Mouse (Mus musculus) hindbrain, embryonic 12.5 days (tissue): ENCODE measurements at regions not wholly inside any gene's neighbourhood (a gene's known extent, or its start where the extent isn't known, plus 50 kb on each side); places are given as distances from the start of the nearest gene placed in this dataset.

Experiments
- ATAC-seq: fragments of 200-750 bp; cut with Nextera tagmentation; 2 replicates; pipeline ENCODE4 v1.8.0; 2017; ENCODE audit warnings: moderate TSS enrichment; ENCODE audit not compliant: low FRiP score
- H3K27ac ChIP-seq: fragments of 300-500 bp; sonication (generic); 2 replicates; pipeline ENCODE4 v1.5.1; 2016; ENCODE audit warnings: mild to moderate bottlenecking
- H3K27me3 ChIP-seq: fragments of 300-500 bp; sonication (generic); 2 replicates; pipeline ENCODE4 v1.6.1; 2016; ENCODE audit warnings: mild to moderate bottlenecking
- H3K36me3 ChIP-seq: fragments of 300-500 bp; sonication (generic); 2 replicates; pipeline ENCODE4 v1.6.1; 2016; ENCODE audit warnings: mild to moderate bottlenecking
- H3K4me1 ChIP-seq: fragments of 300-500 bp; sonication (generic); 2 replicates; pipeline ENCODE4 v1.6.1; 2016
- H3K4me2 ChIP-seq: fragments of 300-500 bp; sonication (generic); replicated peaks from 2 replicates; pipeline ENCODE4 v1.6.1; 2016; ENCODE audit warnings: mild to moderate bottlenecking
- H3K4me3 ChIP-seq: fragments of 300-500 bp; sonication (generic); 2 replicates; pipeline ENCODE4 v1.5.1; 2016; ENCODE audit warnings: mild to moderate bottlenecking
- H3K9ac ChIP-seq: fragments of 300-500 bp; sonication (generic); 2 replicates; pipeline ENCODE4 v1.6.1; 2016; ENCODE audit warnings: mild to moderate bottlenecking, moderate library complexity
- H3K9me3 ChIP-seq: fragments of 300-500 bp; sonication (generic); replicated peaks from 2 replicates; pipeline ENCODE4 v1.6.1; 2016; ENCODE audit warnings: mild to moderate bottlenecking
- WGBS: fragments of 180-500 bp; shearing (Covaris S2); methylation state at CpG from one replicate; pipeline ENCODE4 v1.1.7; 2016; 5-methylcytosine and 5-hydroxymethylcytosine counted together

DNA sequence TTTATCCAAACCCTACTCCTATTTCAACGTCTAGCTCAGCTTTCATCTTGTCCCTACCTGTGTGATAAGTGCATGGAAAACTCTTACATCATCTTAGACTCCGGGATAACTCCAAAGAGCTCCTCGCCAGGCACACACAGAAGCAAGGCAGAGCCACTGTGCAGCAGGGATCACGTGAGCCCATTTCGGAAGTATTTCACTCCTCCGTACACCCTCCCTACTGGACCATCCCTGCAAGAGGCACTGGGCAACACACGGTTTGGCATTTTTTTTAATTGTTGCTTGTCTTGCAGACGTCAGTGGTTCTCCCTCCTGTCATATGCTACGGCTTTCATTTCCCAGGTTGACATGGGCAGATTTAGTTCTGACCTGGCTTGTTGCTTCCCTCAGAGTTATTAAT is 316.0 kb upstream of the Jarid2 start:
- H3K4me3 ChIP-seq: no peak overlapping the region
- H3K4me1 ChIP-seq: peaks cover 18% of the 10 kb centered on the region
- H3K9me3 ChIP-seq: no peaks in the 10 kb centered on the region
- H3K4me2 ChIP-seq: no peak overlapping the region
- no peaks in the 10 kb centered on the region; the same call in 1 of the 2 replicates for H3K27me3 ChIP-seq
- H3K27ac ChIP-seq: no peak overlapping the region
- H3K9ac ChIP-seq: no peak overlapping the region
- H3K36me3 ChIP-seq: no peaks in the 10 kb centered on the region
- ATAC-seq: no peak
- 71% methylated on average over 9 of the region's 9 CpGs for WGBS

DNA sequence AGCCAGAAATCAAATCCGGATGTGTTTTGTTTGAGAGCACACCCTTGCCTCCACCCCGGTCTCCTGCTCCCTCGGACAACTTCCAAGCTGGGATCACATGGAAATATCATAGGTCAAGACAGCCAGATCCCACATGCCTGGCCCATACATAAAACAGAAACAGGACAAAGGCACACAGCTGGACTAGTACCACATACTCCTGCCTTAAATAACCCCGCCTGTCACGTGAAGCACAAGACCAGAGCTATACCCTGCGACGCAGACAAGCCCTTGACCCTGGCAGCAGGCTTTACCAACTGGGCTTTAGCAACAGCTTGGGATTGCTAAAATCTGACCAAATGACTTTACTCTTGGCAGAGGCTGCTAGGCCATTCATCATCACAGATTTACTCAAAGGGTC is 313.3 kb upstream of the Jarid2 start:
- Histone ChIP-seq H3K9ac (no peak overlapping the region), H3K27ac (no peak overlapping the region), H3K36me3 (no peaks in the 10 kb centered on the region), H3K4me2 (no peak overlapping the region), H3K4me1 (peaks cover 20% of the 10 kb centered on the region), H3K9me3 (no peaks in the 10 kb centered on the region), H3K4me3 (no peak overlapping the region), H3K27me3 (no peaks in the 10 kb centered on the region; the same call in 1 of the 2 replicates)
- ATAC-seq: no peak
- WGBS: 76% methylated on average over 7 of the region's 7 CpGs

DNA sequence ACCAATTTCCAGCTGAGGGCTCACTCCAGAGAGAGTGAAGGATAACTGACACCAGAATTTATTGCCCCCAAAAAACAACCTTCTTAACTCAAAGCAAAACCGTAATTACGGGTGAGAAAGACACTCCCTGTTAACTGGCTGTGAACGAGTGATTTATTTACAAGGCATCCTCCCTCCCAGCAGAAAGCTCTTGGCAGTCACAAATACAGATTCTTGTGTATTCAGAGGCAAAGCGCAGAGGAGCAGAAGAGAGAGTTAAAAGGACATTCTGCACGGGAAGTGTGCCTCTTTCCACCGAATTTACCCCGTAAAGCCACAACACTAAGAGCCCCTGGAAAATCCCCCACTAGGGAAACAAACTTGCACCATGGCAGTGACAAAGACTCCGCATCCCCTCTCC is 312.3 kb upstream of the Jarid2 start:
- Histone ChIP-seq H3K36me3 (no peaks in the 10 kb centered on the region), H3K9me3 (no peaks in the 10 kb centered on the region), H3K27me3 (no peaks in the 10 kb centered on the region; the same call in 1 of the 2 replicates), H3K4me2 (no peak overlapping the region), H3K27ac (no peak overlapping the region), H3K9ac (no peak overlapping the region), H3K4me1 (peaks cover 21% of the 10 kb centered on the region), H3K4me3 (no peak overlapping the region)
- 10% methylated on average over 8 of the region's 8 CpGs for WGBS
- no peak for ATAC-seq

DNA sequence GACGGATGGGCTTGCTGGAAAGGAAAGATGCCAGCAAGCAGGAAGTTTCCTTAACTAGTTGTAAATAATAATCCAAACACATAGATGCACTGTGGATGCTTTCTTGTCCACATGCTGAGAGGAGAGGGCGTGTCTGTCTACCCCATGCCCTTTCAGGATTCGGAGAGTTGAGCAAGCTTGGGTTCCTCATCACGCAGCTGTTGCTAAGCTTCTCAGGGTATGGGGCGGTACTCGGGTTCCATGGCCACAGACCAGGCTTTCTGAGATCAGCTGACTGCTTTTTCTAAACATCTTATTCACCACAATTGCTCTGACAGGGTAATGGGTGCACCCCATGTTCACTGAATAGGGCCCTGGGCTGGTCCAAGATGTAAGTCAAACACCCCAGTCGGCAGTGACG is 310.2 kb upstream of the Jarid2 start:
- 71% methylated on average over 8 of the region's 8 CpGs for WGBS
- peaks cover 24% of the 10 kb centered on the region for H3K4me1 ChIP-seq
- H3K27ac ChIP-seq: no peak overlapping the region
- no peak overlapping the region for H3K4me3 ChIP-seq
- no peak for ATAC-seq
- H3K27me3 ChIP-seq: no peaks in the 10 kb centered on the region
- H3K9ac ChIP-seq: no peak overlapping the region
- H3K9me3 ChIP-seq: no peaks in the 10 kb centered on the region
- H3K4me2 ChIP-seq: no peak overlapping the region
- H3K36me3 ChIP-seq: no peaks in the 10 kb centered on the region

DNA sequence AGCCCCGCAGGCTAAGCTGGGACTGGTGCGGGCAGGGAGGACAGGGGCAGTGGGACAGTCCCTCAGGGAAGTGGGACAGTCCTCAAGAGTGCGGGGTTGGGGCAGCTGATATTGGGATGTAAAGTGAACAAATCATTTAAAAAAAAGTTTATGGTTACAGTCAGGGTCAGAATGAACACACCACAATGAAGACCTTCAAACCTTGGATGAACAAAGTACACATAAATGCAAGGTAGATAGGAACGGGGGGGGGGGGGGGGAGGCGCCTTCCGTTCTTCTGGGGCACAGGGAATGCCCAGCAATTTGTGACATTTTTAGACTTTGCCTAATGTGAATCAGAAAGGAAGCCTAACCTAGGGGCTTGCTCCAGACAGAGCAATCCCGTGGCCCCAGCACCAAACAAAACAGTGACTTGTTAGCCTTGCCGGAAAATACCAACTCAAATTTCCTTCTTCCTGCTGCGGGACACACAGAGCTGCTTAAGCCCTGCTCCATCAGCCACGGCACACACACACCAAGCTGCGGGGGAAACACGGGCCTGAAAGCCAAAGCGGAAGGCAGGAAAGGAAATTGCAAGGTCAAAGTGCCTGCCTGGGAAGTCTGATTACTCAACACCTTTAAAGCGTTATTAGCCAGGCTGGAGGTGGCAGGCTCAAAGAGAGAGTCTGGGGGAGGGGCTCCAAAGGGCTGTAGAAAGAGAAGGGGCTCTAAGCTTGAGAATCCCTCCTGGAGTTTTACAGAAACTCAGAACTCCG is 309.6 kb upstream of the Jarid2 start:
- ATAC-seq: no peak
- Histone ChIP-seq H3K27ac (no peak overlapping the region), H3K9me3 (no peaks in the 10 kb centered on the region), H3K9ac (no peak overlapping the region; the same call in 1 of the 2 replicates), H3K4me2 (peak overlapping the region; percentile 31; the same call in 1 of the 2 replicates), H3K36me3 (no peaks in the 10 kb centered on the region), H3K4me1 (peaks cover 24% of the 10 kb centered on the region), H3K27me3 (no peaks in the 10 kb centered on the region), H3K4me3 (no peak overlapping the region)
- 20% methylated on average over 13 of the region's 15 CpGs for WGBS

DNA sequence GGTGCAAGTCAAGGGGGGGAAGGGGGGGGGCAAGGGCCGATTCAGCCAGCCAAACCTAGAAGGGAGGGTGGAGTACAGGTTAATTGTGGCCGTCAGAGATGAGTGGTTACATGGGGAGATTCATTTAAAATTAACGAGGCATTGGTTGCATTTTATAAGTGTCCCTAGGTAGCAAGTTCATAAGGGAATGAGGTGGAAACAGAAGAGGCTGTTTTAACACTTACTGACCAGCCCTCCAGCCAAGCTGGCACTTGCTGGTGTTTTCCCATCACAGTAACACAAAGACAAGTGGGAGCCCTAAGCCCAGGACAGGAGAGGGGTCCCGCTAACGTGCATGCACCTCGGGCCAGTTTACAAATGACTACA is 309.1 kb upstream of the Jarid2 start:
- no peak overlapping the region for H3K27ac ChIP-seq
- no peak for ATAC-seq
- H3K9me3 ChIP-seq: no peaks in the 10 kb centered on the region
- peak overlapping the region; percentile 31; the same call in 1 of the 2 replicates for H3K4me2 ChIP-seq
- no peak overlapping the region for H3K4me3 ChIP-seq
- H3K27me3 ChIP-seq: no peaks in the 10 kb centered on the region
- H3K4me1 ChIP-seq: peaks cover 24% of the 10 kb centered on the region
- no peak overlapping the region for H3K9ac ChIP-seq
- H3K36me3 ChIP-seq: no peaks in the 10 kb centered on the region
- 29% methylated on average over 6 of the region's 6 CpGs for WGBS

DNA sequence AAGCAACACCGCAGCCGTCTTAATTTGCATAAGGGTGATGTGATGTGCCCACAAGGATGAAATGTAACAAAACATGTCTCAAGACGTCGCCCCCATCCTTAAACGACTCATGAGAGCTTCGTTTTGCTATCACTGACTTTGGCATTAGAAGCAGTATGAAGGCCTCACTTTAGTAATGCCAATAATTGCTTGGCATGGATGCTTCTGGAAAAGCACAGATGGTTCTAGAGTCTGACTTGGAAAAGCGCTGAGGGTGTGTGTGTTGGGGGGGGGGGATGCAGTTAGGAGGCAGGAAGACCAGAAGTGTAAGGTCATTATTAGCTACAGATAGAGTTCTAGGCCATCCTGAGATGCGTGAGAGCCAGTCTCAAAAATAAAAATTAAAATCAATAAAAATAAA is 308.3 kb upstream of the Jarid2 start:
- Histone ChIP-seq H3K9me3 (no peaks in the 10 kb centered on the region), H3K27ac (no peak overlapping the region), H3K9ac (no peak overlapping the region), H3K36me3 (no peaks in the 10 kb centered on the region), H3K4me1 (peaks cover 24% of the 10 kb centered on the region), H3K4me2 (no peak overlapping the region), H3K27me3 (no peaks in the 10 kb centered on the region), H3K4me3 (no peak overlapping the region)
- ATAC-seq: no peak
- 92% methylated on average over 8 of the region's 8 CpGs for WGBS

DNA sequence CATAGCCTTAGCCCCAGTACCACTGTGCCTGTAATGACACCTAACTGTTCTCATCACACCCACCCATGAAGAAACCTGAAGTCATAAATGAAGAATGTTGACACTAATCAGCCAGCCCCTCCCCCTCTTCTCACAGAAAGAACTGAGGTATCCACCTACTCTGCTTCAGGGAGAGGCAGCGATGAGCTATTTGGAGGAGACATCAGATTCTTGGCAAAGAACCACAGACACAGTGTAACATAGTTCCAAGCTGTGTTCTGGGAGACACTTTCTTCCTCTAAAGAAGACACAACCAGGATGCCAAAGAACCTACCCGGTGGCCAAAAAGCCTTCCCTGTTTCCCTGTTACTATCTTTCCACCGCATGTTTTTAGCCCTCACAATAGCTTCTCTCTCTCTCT is 307.8 kb upstream of the Jarid2 start:
- no peak overlapping the region for H3K4me2 ChIP-seq
- WGBS: 83% methylated on average over 3 of the region's 3 CpGs
- H3K36me3 ChIP-seq: no peaks in the 10 kb centered on the region
- no peaks in the 10 kb centered on the region for H3K9me3 ChIP-seq
- no peak overlapping the region for H3K9ac ChIP-seq
- no peaks in the 10 kb centered on the region for H3K27me3 ChIP-seq
- peaks cover 24% of the 10 kb centered on the region for H3K4me1 ChIP-seq
- ATAC-seq: no peak
- no peak overlapping the region for H3K4me3 ChIP-seq
- H3K27ac ChIP-seq: no peak overlapping the region

DNA sequence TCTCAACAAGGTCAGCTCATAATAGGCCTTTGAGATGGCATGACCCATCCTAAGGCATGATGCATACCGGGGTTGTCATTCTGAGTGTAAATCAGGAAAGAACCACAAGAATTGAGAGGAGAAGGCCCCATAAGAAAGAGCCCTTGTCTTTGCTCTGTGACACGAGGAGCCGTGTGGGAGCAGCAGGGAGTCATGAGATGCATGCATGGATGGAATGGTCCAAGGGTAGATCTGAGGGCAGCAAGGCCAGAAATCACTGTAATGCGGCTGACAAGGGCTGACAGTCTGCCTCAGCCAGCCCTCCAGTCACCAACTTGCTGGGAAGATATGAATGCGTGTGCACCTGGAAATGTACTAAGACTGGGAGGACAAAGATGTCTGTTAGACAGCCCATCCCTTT is 307.4 kb upstream of the Jarid2 start:
- ATAC-seq: no peak
- Histone ChIP-seq H3K4me1 (peaks cover 20% of the 10 kb centered on the region), H3K9me3 (no peaks in the 10 kb centered on the region), H3K4me2 (no peak overlapping the region), H3K27me3 (no peaks in the 10 kb centered on the region), H3K27ac (no peak overlapping the region), H3K36me3 (no peaks in the 10 kb centered on the region), H3K9ac (no peak overlapping the region), H3K4me3 (no peak overlapping the region)
- 64% methylated on average over 5 of the region's 5 CpGs for WGBS

DNA sequence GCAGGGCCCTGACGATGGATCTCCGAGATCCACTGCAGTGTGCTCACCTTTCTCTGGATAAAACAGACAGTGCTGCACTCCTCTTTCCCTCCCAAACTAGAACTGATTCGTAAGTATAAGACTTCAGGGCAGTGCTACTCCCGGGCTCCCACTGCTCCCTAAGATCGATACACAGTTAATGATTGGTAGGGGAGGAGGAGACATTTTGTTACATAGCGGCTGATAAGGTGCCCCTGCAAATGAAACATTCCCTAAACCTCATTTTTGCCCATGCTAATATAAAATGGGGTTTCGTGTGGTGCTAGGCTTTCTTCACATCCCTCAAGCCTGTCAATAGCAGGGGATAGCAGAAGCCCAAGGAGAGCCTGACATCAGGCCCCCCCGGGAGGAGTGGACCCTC is 298.8 kb upstream of the Jarid2 start:
- no peaks in the 10 kb centered on the region for H3K36me3 ChIP-seq
- WGBS: 84% methylated on average over 8 of the region's 8 CpGs
- H3K4me3 ChIP-seq: no peak overlapping the region
- H3K4me1 ChIP-seq: no peaks in the 10 kb centered on the region
- no peak overlapping the region for H3K4me2 ChIP-seq
- H3K27me3 ChIP-seq: no peaks in the 10 kb centered on the region
- no peak overlapping the region for H3K27ac ChIP-seq
- H3K9ac ChIP-seq: no peak overlapping the region
- no peak for ATAC-seq
- H3K9me3 ChIP-seq: no peaks in the 10 kb centered on the region

DNA sequence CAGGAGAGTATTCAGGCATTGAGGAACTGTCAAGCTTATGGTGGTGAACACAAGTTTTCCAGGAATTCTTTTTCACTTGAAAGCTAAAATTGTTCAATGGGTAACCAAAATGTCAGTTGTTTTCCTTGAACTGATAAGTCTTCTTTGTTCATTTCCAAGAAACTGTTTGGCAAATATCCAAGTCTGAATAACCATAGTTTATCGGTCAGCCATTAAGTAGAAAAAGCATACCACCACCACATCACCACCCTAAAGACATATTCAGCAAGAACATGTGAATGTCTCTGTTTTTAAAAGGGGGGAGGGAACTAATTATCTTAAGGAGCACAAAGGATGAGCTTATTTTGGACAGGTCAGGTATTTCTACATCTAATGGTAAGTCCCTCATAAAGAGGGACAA is 291.6 kb upstream of the Jarid2 start:
- Histone ChIP-seq H3K4me2 (no peak overlapping the region), H3K4me1 (no peaks in the 10 kb centered on the region), H3K27ac (no peak overlapping the region), H3K4me3 (no peak overlapping the region), H3K27me3 (no peaks in the 10 kb centered on the region), H3K36me3 (no peaks in the 10 kb centered on the region), H3K9me3 (no peaks in the 10 kb centered on the region), H3K9ac (no peak overlapping the region)
- whole genome bisulfite sequencing: 92% methylated on average over 1 of the region's 1 CpGs
- ATAC-seq: no peak

DNA sequence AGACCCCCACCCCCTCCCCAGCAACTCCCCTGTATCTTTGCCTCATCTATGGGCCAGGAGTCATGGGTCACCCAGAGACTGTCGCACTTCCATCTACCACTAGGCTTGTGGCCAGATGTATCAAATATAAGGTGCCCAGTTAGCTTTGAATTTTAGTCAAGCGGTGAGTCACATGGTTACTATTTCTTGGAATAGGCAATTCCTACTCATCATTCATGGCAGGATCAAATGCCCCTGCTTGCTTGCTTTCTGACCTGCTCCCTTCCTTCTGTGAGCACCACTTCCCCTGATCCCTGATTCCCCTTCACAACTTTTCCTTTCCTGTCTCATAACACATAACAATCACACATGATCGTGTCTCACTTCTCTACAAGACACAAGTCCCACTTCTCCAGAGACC is 288.2 kb upstream of the Jarid2 start:
- Histone ChIP-seq H3K4me2 (no peak overlapping the region), H3K36me3 (no peaks in the 10 kb centered on the region), H3K4me3 (no peak overlapping the region), H3K27me3 (no peaks in the 10 kb centered on the region), H3K9me3 (no peaks in the 10 kb centered on the region), H3K27ac (no peak overlapping the region), H3K9ac (no peak overlapping the region), H3K4me1 (no peaks in the 10 kb centered on the region)
- WGBS: 85% methylated on average over 3 of the region's 3 CpGs
- ATAC-seq: no peak

DNA sequence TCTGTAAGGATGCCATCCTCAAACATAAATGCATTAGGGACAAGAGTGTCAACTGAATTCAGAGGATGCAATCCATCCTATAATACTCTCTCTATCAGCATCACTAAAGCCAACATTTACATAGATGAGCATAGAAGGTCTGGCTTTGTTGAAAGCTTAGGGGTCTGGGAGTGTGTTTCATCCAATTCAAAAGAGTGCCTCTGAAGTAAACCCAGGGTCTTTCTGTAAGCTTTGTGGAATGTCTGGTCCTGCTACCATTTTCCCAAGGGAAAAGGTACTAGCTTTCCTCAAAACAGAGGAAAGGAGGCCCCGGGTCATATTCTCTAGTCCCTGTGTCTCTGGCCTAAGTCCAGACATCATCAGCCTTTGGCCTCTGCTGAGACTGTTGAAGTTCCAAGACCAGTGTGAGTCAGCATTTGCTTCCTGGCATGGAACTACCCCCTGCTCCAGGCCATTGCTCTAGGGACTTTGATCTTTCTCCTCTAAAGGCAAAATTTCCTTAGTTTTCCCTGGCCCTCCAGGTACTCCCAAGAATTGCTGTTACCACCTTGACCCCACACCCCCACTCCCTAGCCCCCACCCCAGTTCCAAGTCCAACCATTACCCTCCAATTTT is 280.0 kb upstream of the Jarid2 start:
- Histone ChIP-seq H3K9me3 (no peaks in the 10 kb centered on the region), H3K4me3 (no peak overlapping the region), H3K36me3 (no peaks in the 10 kb centered on the region), H3K9ac (no peak overlapping the region), H3K4me2 (no peak overlapping the region), H3K27ac (no peak overlapping the region), H3K4me1 (peaks cover 13% of the 10 kb centered on the region), H3K27me3 (no peaks in the 10 kb centered on the region)
- ATAC-seq: no peak
- WGBS: 92% methylated on average over 1 of the region's 1 CpGs
